Mouse (Mus musculus) lung, postnatal 4 days (tissue): Measurements from ENCODE around the gene Rimbp2.

ENCODE experiments used
- DNase-seq, 2 experiments: peaks; one replicate each; pipeline ENCODE4 v3.0.0; 2021

Gene Rimbp2

GRCm38 (mm10) chr5:128843982-128844381 lies 109.3 kb downstream of the Rimbp2 start:
- DNase-seq: no peak

GRCm38 (mm10) chr5:128841541-128841940 lies 111.7 kb downstream of the Rimbp2 start:
- DNase-seq: no peak

- DNase-seq: no peak
Observed at GRCm38 (mm10) chr5:128837045-128837444, 116.2 kb downstream of the Rimbp2 start.

- DNase-seq: no peak
Observed at GRCm38 (mm10) chr5:128834126-128834525, 119.2 kb downstream of the Rimbp2 start.

- DNase-seq: no peak
Observed at GRCm38 (mm10) chr5:128822843-128823242, 130.4 kb downstream of the Rimbp2 start.

- no peak for DNase-seq
Observed at GRCm38 (mm10) chr5:128819638-128820285, 133.5 kb downstream of the Rimbp2 start.

GRCm38 (mm10) chr5:128815629-128816028 lies 137.7 kb downstream of the Rimbp2 start:
- no peak for DNase-seq

- no peak for DNase-seq
Observed at GRCm38 (mm10) chr5:128815078-128815477, 138.2 kb downstream of the Rimbp2 start.

- no peak for DNase-seq
Observed at GRCm38 (mm10) chr5:128813121-128813520, 140.2 kb downstream of the Rimbp2 start.

- DNase-seq: no peak
Observed at GRCm38 (mm10) chr5:128811431-128811830, 141.9 kb downstream of the Rimbp2 start.

GRCm38 (mm10) chr5:128810006-128810405 lies 143.3 kb downstream of the Rimbp2 start:
- no peak for DNase-seq

- no peak for DNase-seq
Observed at GRCm38 (mm10) chr5:128809406-128809805, 143.9 kb downstream of the Rimbp2 start.

GRCm38 (mm10) chr5:128808547-128809182 lies 144.6 kb downstream of the Rimbp2 start:
- DNase-seq: no peak

GRCm38 (mm10) chr5:128807408-128807807 lies 145.9 kb downstream of the Rimbp2 start:
- DNase-seq: no peak

GRCm38 (mm10) chr5:128806296-128806998 lies 146.8 kb downstream of the Rimbp2 start:
- no peak for DNase-seq

- no peak for DNase-seq
Observed at GRCm38 (mm10) chr5:128805092-128805491, 148.2 kb downstream of the Rimbp2 start.

- DNase-seq: no peak
Observed at GRCm38 (mm10) chr5:128800592-128800991, 152.7 kb downstream of the Rimbp2 start.

- DNase-seq: peak in 1 of 2 experiments; percentile 17
Observed at GRCm38 (mm10) chr5:128781621-128782020, 171.7 kb downstream of the Rimbp2 start.

- no peak for DNase-seq
Observed at GRCm38 (mm10) chr5:128776386-128776785, 176.9 kb downstream of the Rimbp2 start.

- DNase-seq: no peak
Observed at GRCm38 (mm10) chr5:128769026-128769631, 184.2 kb downstream of the Rimbp2 start.

- DNase-seq: no peak
Observed at GRCm38 (mm10) chr5:128761118-128761517, 192.2 kb downstream of the Rimbp2 start.

GRCm38 (mm10) chr5:128746261-128746660 lies 207.0 kb downstream of the Rimbp2 start:
- peak in 1 of 2 experiments; percentile 4 for DNase-seq

- peak in 1 of 2 experiments; percentile 11 for DNase-seq
Observed at GRCm38 (mm10) chr5:128745206-128745605, 208.1 kb downstream of the Rimbp2 start.
